Mouse (Mus musculus) Muller cell, postnatal 12 days (primary cell): ENCODE measurements around the gene Cldn4.

Experiments
- DNase-seq: peaks from one replicate; pipeline ENCODE4 v3.0.0-alpha.2; 2015; ENCODE audit errors: inconsistent ontology term

Cldn4 gene

GRCm38 (mm10) chr5:134932903-134933276 lies 13.8 kb downstream of the Cldn4 start:
- DNase-seq, result no peak

- peak; percentile 93 for DNase-seq
Observed at GRCm38 (mm10) chr5:134932179-134932902, 14.4 kb downstream of the Cldn4 start, which contains the start of gene Mettl27. Gene Mettl27, plus strand, starts transcription at chr5:134932368.

GRCm38 (mm10) chr5:134929988-134930387 lies 16.7 kb downstream of the Cldn4 start:
- DNase-seq, result no peak

- no peak for DNase-seq
Observed at GRCm38 (mm10) chr5:134926726-134927125, 20.0 kb downstream of the Cldn4 start.

GRCm38 (mm10) chr5:134923141-134923540 lies 23.6 kb downstream of the Cldn4 start:
- DNase-seq, result no peak

- no peak for DNase-seq
Observed at GRCm38 (mm10) chr5:134921106-134921505, 25.6 kb downstream of the Cldn4 start.

GRCm38 (mm10) chr5:134920106-134920687 lies 26.5 kb downstream of the Cldn4 start:
- no peak for DNase-seq

GRCm38 (mm10) chr5:134919097-134919496 lies 27.6 kb downstream of the Cldn4 start:
- DNase-seq, result no peak

- DNase-seq, result peak; percentile 14
Observed at GRCm38 (mm10) chr5:134918071-134918832, 28.5 kb downstream of the Cldn4 start.

GRCm38 (mm10) chr5:134915311-134915710 lies 31.4 kb downstream of the Cldn4 start, which contains the start of gene Cldn13:
Gene Cldn13, minus strand, starts transcription at chr5:134915526.
- no peak for DNase-seq

- DNase-seq, result no peak
Observed at GRCm38 (mm10) chr5:134914510-134914909, 32.2 kb downstream of the Cldn4 start.

GRCm38 (mm10) chr5:134913753-134914152 lies 33.0 kb downstream of the Cldn4 start:
- DNase-seq, result no peak

GRCm38 (mm10) chr5:134913352-134913751 lies 33.4 kb downstream of the Cldn4 start:
- DNase-seq, result no peak

- peak; percentile 94 for DNase-seq
Observed at GRCm38 (mm10) chr5:134911901-134912300, 34.8 kb downstream of the Cldn4 start.

GRCm38 (mm10) chr5:134907135-134907534 lies 39.6 kb downstream of the Cldn4 start:
- peak; percentile 90 for DNase-seq

GRCm38 (mm10) chr5:134906633-134907032 lies 40.1 kb downstream of the Cldn4 start, which contains the start of gene Tmem270:
Gene Tmem270, minus strand, starts transcription at chr5:134906733.
- DNase-seq, result no peak

GRCm38 (mm10) chr5:134901644-134902027 lies 45.1 kb downstream of the Cldn4 start:
- no peak for DNase-seq

GRCm38 (mm10) chr5:134901012-134901643 lies 45.6 kb downstream of the Cldn4 start:
- DNase-seq, result peak; percentile 45

GRCm38 (mm10) chr5:134897596-134897995 lies 49.1 kb downstream of the Cldn4 start:
- DNase-seq, result no peak

GRCm38 (mm10) chr5:134896965-134897364 lies 49.8 kb downstream of the Cldn4 start:
- no peak for DNase-seq

GRCm38 (mm10) chr5:134895291-134895690 lies 51.4 kb downstream of the Cldn4 start:
- no peak for DNase-seq
